Mouse (Mus musculus): ENCODE measurements at regions not wholly inside any gene's neighbourhood (a gene's known extent, or its start where the extent isn't known, plus 50 kb on each side); places are given as distances from the start of the nearest gene placed in this dataset.
A peak's percentile ranks its signal among the peaks of the same experiment; 100 is the strongest.

GRCm38 (mm10) chr13:42244240-42245086 lies 56.8 kb upstream of the Edn1 start:
- ATAC-seq (ENCODE audit: low read depth) = peak; percentile 76
- 50% methylated on average over 7 of the region's 7 CpGs for WGBS
- H3K36me3 ChIP-seq = no peaks in the 10 kb centered on the region
- no peaks in the 10 kb centered on the region for H3K4me1 ChIP-seq (replicated peaks)
- H3K4me3 ChIP-seq = no peak overlapping the region
- no peaks in the 10 kb centered on the region for H3K9me3 ChIP-seq
- no peak overlapping the region for H3K4me2 ChIP-seq
- H3K9ac ChIP-seq = no peak overlapping the region
- no peak overlapping the region for H3K27ac ChIP-seq (replicated peaks)
- H3K27me3 ChIP-seq = no peaks in the 10 kb centered on the region

GRCm38 (mm10) chr13:42245753-42246409 lies 55.4 kb upstream of the Edn1 start:
- no peak for ATAC-seq (ENCODE audit: low read depth)
- no peaks in the 10 kb centered on the region for H3K4me1 ChIP-seq (replicated peaks)
- 87% methylated on average over 11 of the region's 11 CpGs for WGBS
- no peak overlapping the region for H3K4me2 ChIP-seq
- H3K4me3 ChIP-seq = no peak overlapping the region
- H3K36me3 ChIP-seq = no peaks in the 10 kb centered on the region
- no peaks in the 10 kb centered on the region for H3K27me3 ChIP-seq
- no peaks in the 10 kb centered on the region for H3K9me3 ChIP-seq
- no peak overlapping the region for H3K9ac ChIP-seq
- H3K27ac ChIP-seq (replicated peaks) = no peak overlapping the region
